Mouse (Mus musculus) forebrain, embryonic 15.5 days (tissue): Measurements from ENCODE around the gene Trmt2a. TPM values are rescaled to one million over a fixed set of nuclear protein-coding genes. Genes with fewer than 3 reads are reported as not detected.

ENCODE experiments used
- ATAC-seq: fragments of 200-750 bp; cut with Nextera tagmentation; replicated peaks from 2 replicates; pipeline ENCODE4 v1.8.0; 2017; ENCODE audit warnings: mild to moderate bottlenecking, moderate TSS enrichment, moderate library complexity
- H3K27ac ChIP-seq: fragments of 300-500 bp; sonication (generic); replicated peaks from 2 replicates; pipeline ENCODE4 v1.5.1; 2015; ENCODE audit warnings: mild to moderate bottlenecking, inconsistent platforms
- H3K27me3 ChIP-seq: fragments of 300-500 bp; sonication (generic); 2 replicates; pipeline ENCODE4 v1.6.1; 2015; ENCODE audit warnings: inconsistent platforms
- H3K36me3 ChIP-seq: fragments of 300-500 bp; sonication (generic); 2 replicates; pipeline ENCODE4 v1.6.1; 2015; ENCODE audit warnings: mild to moderate bottlenecking, inconsistent platforms
- H3K4me1 ChIP-seq: fragments of 300-500 bp; sonication (generic); 2 replicates; pipeline ENCODE4 v1.6.1; 2015; ENCODE audit warnings: inconsistent platforms
- H3K4me2 ChIP-seq: fragments of 300-500 bp; sonication (generic); replicated peaks from 2 replicates; pipeline ENCODE4 v1.6.1; 2015; ENCODE audit warnings: mild to moderate bottlenecking, inconsistent platforms
- H3K4me3 ChIP-seq: fragments of 300-500 bp; sonication (generic); 2 replicates; pipeline ENCODE4 v1.5.1; 2015; ENCODE audit warnings: mild to moderate bottlenecking, inconsistent platforms
- H3K9ac ChIP-seq: fragments of 300-500 bp; sonication (generic); replicated peaks from 2 replicates; pipeline ENCODE4 v1.6.1; 2015; ENCODE audit warnings: mild to moderate bottlenecking, inconsistent platforms
- H3K9me3 ChIP-seq: fragments of 300-500 bp; sonication (generic); 2 replicates; pipeline ENCODE4 v1.6.1; 2016; ENCODE audit warnings: inconsistent platforms
- WGBS: fragments of 180-500 bp; shearing (Covaris S2); methylation state at CpG from one replicate; pipeline ENCODE4 v1.1.7; 2015; ENCODE audit warnings: mixed read lengths; 5-methylcytosine and 5-hydroxymethylcytosine counted together
- polyA plus RNA-seq: library from polyadenylated mRNA; unstranded; fragments of >200 nt; fragmentation: Nextera tagmentation; extraction: Ambion mirVana; gene quantifications from 2 replicates; pipeline ENCODE4 v1.2.1, GENCODE M21; 2015

Gene Trmt2a
- polyA plus RNA-seq, 1 experiment from 2014 or later = 119 TPM

DNA sequence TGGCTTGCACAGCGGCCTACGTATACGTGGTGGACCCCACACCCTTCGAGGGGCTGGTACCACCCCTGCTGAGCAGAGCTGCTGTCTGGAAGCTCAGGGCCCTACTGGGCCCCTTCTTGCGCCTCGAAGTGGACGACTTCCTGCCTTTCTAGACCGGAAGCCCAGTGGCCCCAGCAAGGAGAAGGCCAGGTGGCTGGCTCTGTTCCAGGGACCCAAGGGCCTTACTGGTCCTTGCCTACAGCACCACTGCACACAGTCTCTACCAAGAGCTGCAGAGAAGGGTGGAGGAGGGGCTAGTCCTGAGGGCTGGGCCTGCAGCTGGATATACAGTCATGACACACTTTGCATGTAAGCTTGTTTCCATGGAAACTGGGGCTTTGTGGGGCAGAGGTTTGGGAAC, 28.5 kb upstream of the Trmt2a start:
- Histone ChIP-seq H3K9ac (no peak overlapping the region), H3K27me3 (no peaks in the 10 kb centered on the region), H3K36me3 (peaks cover 32% of the 10 kb centered on the region), H3K27ac (no peak overlapping the region), H3K4me2 (no peak overlapping the region), H3K4me3 (no peak overlapping the region), H3K9me3 (no peaks in the 10 kb centered on the region), H3K4me1 (peaks cover under 1% of the 10 kb centered on the region)
- 48% methylated on average over 8 of the region's 8 CpGs for WGBS
- ATAC-seq = 0 out of 2 replicates have a peak, but pooled peaks have one; percentile 27

DNA sequence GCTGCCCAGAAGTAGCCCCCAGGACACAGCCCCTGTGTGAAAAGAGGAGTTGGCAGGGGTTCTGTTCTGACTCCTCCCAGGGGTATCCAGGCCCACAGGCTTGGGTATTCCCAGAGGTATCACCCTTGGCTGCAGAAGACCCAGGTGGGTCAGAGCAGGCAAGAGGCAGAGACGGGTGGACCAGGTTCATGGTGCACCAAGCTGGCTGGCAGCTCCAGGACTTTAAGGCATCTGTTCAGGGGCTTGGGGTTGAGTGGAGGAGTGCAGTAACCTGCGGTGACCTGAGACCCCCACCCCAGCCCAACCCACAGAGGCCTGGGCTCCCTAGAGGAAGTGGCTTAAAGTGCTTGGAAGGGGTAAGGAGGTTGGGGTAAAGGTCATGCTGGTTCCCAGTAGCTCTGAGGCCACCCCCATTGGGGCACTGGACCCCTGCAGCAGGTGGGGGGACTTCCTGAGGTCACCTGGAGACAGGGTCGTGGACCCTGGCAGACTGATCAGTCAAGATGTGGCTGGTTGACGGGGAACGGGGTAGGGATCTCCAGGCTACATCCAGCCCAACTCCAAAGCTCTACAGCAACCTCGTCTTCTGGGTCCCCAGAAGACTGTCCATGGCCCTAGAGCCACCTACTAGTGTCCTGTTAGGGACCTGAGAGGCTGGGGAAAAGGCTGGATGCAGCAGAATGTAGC, 27.5 kb upstream of the Trmt2a start:
- Histone ChIP-seq H3K27ac (no peak overlapping the region), H3K9me3 (no peaks in the 10 kb centered on the region), H3K4me3 (no peak overlapping the region), H3K4me1 (no peaks in the 10 kb centered on the region), H3K27me3 (no peaks in the 10 kb centered on the region), H3K9ac (no peak overlapping the region), H3K4me2 (no peak overlapping the region), H3K36me3 (peaks cover 42% of the 10 kb centered on the region)
- ATAC-seq = no peak
- WGBS = 91% methylated on average over 6 of the region's 6 CpGs

DNA sequence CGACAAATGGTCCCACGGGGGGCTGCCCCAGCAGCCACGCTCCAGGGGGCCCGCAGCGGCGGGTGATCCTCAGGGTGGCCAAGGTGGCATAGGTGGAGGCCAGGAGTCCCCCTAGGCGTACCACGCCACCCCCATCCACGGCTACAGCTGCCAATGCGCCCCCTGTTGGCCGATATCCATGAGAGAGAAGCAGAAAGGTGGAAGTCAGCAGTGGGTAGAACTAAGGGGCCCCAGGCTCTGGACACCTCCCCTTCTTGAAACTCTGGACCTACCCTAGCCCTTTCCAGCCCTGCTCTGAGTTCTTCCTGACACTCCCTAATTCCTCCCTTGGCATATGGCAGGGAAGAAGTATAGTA, 27.0 kb upstream of the Trmt2a start:
- no peak for ATAC-seq
- WGBS = 79% methylated on average over 11 of the region's 11 CpGs
- peaks cover 47% of the 10 kb centered on the region for H3K36me3 ChIP-seq

DNA sequence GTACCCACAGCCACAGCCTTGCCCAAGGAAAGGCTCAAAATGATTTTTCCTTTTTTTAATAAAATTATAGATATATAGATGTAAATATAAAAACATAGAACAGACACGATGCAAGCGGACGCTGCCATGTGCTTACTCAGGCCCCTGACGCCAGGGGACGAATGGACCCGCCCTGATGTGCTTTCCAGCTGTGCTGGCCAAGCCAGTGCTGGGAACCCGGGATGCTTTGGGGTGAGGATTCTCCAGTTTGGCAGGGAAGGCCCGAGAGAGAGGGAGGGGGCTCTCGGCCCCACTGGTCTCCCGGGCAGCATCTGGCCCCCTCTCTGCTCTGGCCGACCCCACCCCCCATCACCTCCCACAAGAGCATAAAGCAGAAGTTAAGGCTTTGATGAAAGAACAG, 26.3 kb upstream of the Trmt2a start:
- ATAC-seq = no peak
- Histone ChIP-seq H3K9ac (no peak overlapping the region), H3K27ac (no peak overlapping the region), H3K4me1 (no peaks in the 10 kb centered on the region), H3K27me3 (no peaks in the 10 kb centered on the region), H3K4me2 (no peak overlapping the region), H3K4me3 (no peak overlapping the region), H3K9me3 (no peaks in the 10 kb centered on the region), H3K36me3 (peaks cover 50% of the 10 kb centered on the region)
- WGBS = 88% methylated on average over 11 of the region's 11 CpGs

More for the DNA sequence above, 27.0 kb upstream of the Trmt2a start:
- Histone ChIP-seq H3K4me2 (no peak overlapping the region), H3K4me1 (no peaks in the 10 kb centered on the region), H3K27me3 (no peaks in the 10 kb centered on the region), H3K9ac (no peak overlapping the region), H3K27ac (no peak overlapping the region), H3K9me3 (no peaks in the 10 kb centered on the region), H3K4me3 (no peak overlapping the region)

GRCm38 (mm10) chr16:18227187-18227586, 21.3 kb upstream of the Trmt2a start:
- ATAC-seq = no peak
- Histone ChIP-seq H3K4me3 (no peak overlapping the region), H3K36me3 (peaks cover 52% of the 10 kb centered on the region), H3K27me3 (no peaks in the 10 kb centered on the region), H3K27ac (no peak overlapping the region), H3K9me3 (no peaks in the 10 kb centered on the region), H3K9ac (no peak overlapping the region), H3K4me1 (peaks cover 20% of the 10 kb centered on the region), H3K4me2 (no peak overlapping the region)
- 96% methylated on average over 13 of the region's 13 CpGs for WGBS

GRCm38 (mm10) chr16:18227897-18228422, 20.5 kb upstream of the Trmt2a start:
- H3K4me1 ChIP-seq = peaks cover 20% of the 10 kb centered on the region
- H3K27me3 ChIP-seq = no peaks in the 10 kb centered on the region
- 95% methylated on average over 20 of the region's 20 CpGs for WGBS
- H3K36me3 ChIP-seq = peaks cover 44% of the 10 kb centered on the region
- no peak overlapping the region for H3K4me2 ChIP-seq
- ATAC-seq = no peak
- no peak overlapping the region for H3K9ac ChIP-seq
- no peak overlapping the region for H3K4me3 ChIP-seq
- no peaks in the 10 kb centered on the region for H3K9me3 ChIP-seq
- H3K27ac ChIP-seq = no peak overlapping the region

- Histone ChIP-seq H3K27ac (no peak overlapping the region), H3K9me3 (no peaks in the 10 kb centered on the region), H3K36me3 (peaks cover 35% of the 10 kb centered on the region), H3K9ac (no peak overlapping the region), H3K4me3 (no peak overlapping the region), H3K27me3 (no peaks in the 10 kb centered on the region), H3K4me1 (peaks cover 29% of the 10 kb centered on the region), H3K4me2 (no peak overlapping the region)
- WGBS = 94% methylated on average over 4 of the region's 4 CpGs
- ATAC-seq = no peak
Measured at GRCm38 (mm10) chr16:18228856-18229255, 19.6 kb upstream of the Trmt2a start.

DNA sequence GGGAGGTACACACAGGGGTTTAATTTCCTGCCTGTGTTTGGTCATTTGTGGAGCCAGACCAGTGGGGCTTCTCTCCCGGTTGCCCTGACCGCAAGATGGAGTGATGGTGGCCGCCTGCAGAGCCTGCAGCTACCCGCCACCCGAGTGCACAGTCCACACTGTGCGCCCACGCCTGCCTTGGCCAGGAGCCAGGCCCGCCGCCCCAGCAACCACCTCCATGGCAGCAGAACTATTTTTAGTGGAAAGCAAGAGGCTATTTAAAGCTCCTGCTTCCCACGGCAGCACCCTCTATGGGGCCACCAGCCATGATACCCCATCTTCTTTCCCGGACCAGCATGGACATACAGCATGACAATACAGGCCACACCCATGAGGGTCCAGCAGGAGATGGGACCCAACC, 18.9 kb upstream of the Trmt2a start:
- Histone ChIP-seq H3K4me2 (no peak overlapping the region), H3K4me1 (peaks cover 36% of the 10 kb centered on the region), H3K4me3 (no peak overlapping the region), H3K9me3 (no peaks in the 10 kb centered on the region), H3K27ac (no peak overlapping the region), H3K27me3 (no peaks in the 10 kb centered on the region), H3K9ac (no peak overlapping the region), H3K36me3 (peaks cover 28% of the 10 kb centered on the region)
- 71% methylated on average over 11 of the region's 11 CpGs for WGBS
- no peak for ATAC-seq

GRCm38 (mm10) chr16:18230617-18231016, 17.9 kb upstream of the Trmt2a start:
- peaks cover 18% of the 10 kb centered on the region for H3K36me3 ChIP-seq
- H3K9me3 ChIP-seq = no peaks in the 10 kb centered on the region
- ATAC-seq = no peak
- H3K27ac ChIP-seq = no peak overlapping the region
- peaks cover 37% of the 10 kb centered on the region for H3K4me1 ChIP-seq
- H3K9ac ChIP-seq = no peak overlapping the region
- H3K27me3 ChIP-seq = no peaks in the 10 kb centered on the region
- 90% methylated on average over 6 of the region's 6 CpGs for WGBS
- H3K4me2 ChIP-seq = no peak overlapping the region
- no peak overlapping the region for H3K4me3 ChIP-seq

- 82% methylated on average over 3 of the region's 3 CpGs for WGBS
- H3K36me3 ChIP-seq = peaks cover 13% of the 10 kb centered on the region
Measured at GRCm38 (mm10) chr16:18231047-18231446, 17.4 kb upstream of the Trmt2a start.

GRCm38 (mm10) chr16:18231451-18231850, 17.0 kb upstream of the Trmt2a start:
- WGBS = 82% methylated on average over 4 of the region's 4 CpGs

More at GRCm38 (mm10) chr16:18231047-18231446, 17.4 kb upstream of the Trmt2a start:
- no peak for ATAC-seq
- Histone ChIP-seq H3K4me1 (peaks cover 42% of the 10 kb centered on the region), H3K9me3 (no peaks in the 10 kb centered on the region), H3K27ac (no peak overlapping the region), H3K4me3 (no peak overlapping the region), H3K4me2 (no peak overlapping the region), H3K27me3 (no peaks in the 10 kb centered on the region), H3K9ac (no peak overlapping the region)

DNA sequence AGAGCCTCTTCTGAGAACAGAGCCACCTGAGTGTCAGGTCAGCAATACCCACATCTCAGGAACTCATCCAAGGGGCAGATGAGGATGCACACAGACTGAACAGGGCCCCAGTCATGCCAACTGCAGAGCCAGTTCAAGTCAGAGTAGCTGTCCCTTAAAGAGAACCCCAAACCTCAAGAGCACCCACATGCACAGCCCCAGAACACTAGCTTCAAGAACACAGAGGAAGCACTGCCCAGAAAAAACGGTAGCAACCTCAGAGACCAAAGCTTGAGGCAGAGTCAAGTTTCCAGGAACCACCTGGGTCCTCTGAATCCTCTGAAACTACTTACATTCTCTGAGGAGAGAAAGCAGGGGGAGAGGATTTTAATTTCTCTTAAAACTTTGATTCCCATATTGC, 15.0 kb upstream of the Trmt2a start:
- 59% methylated on average over 1 of the region's 1 CpGs for WGBS
- Histone ChIP-seq H3K4me1 (peaks cover 48% of the 10 kb centered on the region), H3K4me3 (peak overlapping the region; percentile 96; the same call in 1 of the 2 replicates), H3K4me2 (peak overlapping the region; percentile 74), H3K9me3 (no peaks in the 10 kb centered on the region), H3K36me3 (peaks cover 10% of the 10 kb centered on the region), H3K27ac (no peak overlapping the region), H3K9ac (no peak overlapping the region), H3K27me3 (no peaks in the 10 kb centered on the region)
- ATAC-seq = no peak

More at GRCm38 (mm10) chr16:18231451-18231850, 17.0 kb upstream of the Trmt2a start:
- Histone ChIP-seq H3K27ac (no peak overlapping the region), H3K9ac (no peak overlapping the region), H3K27me3 (no peaks in the 10 kb centered on the region), H3K36me3 (peaks cover 9% of the 10 kb centered on the region), H3K4me3 (no peak overlapping the region), H3K9me3 (no peaks in the 10 kb centered on the region), H3K4me1 (peaks cover 46% of the 10 kb centered on the region), H3K4me2 (no peak overlapping the region)
- ATAC-seq = no peak
